Comparison of ENCODE assay signal across 29 mouse cellular contexts in the genomic region with DNA sequence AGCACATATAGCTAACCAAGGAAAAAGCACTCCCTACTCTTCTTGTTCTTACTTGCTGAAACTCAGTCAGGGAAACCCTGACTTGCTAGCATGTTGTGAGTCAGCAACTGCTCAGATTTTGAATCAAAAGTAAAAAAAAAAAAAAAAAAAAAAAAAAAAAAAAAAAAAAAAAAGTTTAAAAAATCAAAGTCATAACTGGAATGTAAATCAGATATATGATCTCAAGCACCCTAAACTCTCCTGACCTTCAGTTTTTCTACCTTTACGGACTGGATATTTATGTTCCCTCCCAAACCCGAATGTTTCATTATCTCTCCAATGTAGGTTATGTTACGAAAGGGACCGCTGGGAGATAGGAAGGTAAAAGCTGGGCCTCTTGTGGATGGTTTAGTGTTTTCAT.
"Had no signal": no experiment of that assay in that cellular context is flagged by ENCODE, and none has a peak within 500 bp of the region (broad histone marks: within the 10 kb centered on the region; RNA-seq: fewer than 3 reads in every experiment).

No protein-coding gene starts in this region.

- H3K36me3 ChIP-seq: limb, embryonic 10.5 days; limb, embryonic 12.5 days; limb, embryonic 13.5 days; limb, embryonic 15.5 days; liver, embryonic 12.5 days; liver, embryonic 13.5 days; liver, embryonic 15.5 days; lung, embryonic 15.5 days; midbrain, embryonic 10.5 days; midbrain, embryonic 12.5 days; midbrain, embryonic 13.5 days; midbrain, embryonic 15.5 days had no signal

- DNase-seq: left cerebral cortex, postnatal 4 days; liver; liver, embryonic 13.5 days; liver, postnatal 0 days; lung, adult 18-20 months; lung, adult 2 months; lung, embryonic 14.5 days; lung, postnatal 10 days; lung, postnatal 14 days; lung, postnatal 36 days; lung, postnatal 4 days; midbrain, embryonic 14.5 days had no signal

- H3K4me1 ChIP-seq: limb, embryonic 12.5 days; limb, embryonic 13.5 days; limb, embryonic 15.5 days; liver, embryonic 12.5 days; liver, embryonic 13.5 days; liver, embryonic 15.5 days; lung, embryonic 15.5 days; megakaryocyte, embryonic 14.5 days; midbrain, embryonic 10.5 days; midbrain, embryonic 12.5 days; midbrain, embryonic 13.5 days; midbrain, embryonic 15.5 days had no signal

- H3K9me3 ChIP-seq: limb, embryonic 10.5 days; limb, embryonic 12.5 days; limb, embryonic 13.5 days; limb, embryonic 15.5 days; liver, embryonic 12.5 days; liver, embryonic 13.5 days; liver, embryonic 15.5 days; lung, embryonic 15.5 days; megakaryocyte, embryonic 14.5 days; midbrain, embryonic 10.5 days; midbrain, embryonic 12.5 days; midbrain, embryonic 13.5 days; midbrain, embryonic 15.5 days had no signal

- H3K4me3 ChIP-seq: limb, embryonic 10.5 days; limb, embryonic 12.5 days; limb, embryonic 13.5 days; limb, embryonic 15.5 days; liver, embryonic 12.5 days; liver, embryonic 13.5 days; liver, embryonic 15.5 days; lung, embryonic 15.5 days; megakaryocyte, embryonic 14.5 days; midbrain, embryonic 10.5 days; midbrain, embryonic 12.5 days; midbrain, embryonic 13.5 days; midbrain, embryonic 15.5 days; myocyte had no signal

- H3K4me2 ChIP-seq: limb, embryonic 12.5 days; limb, embryonic 13.5 days; limb, embryonic 15.5 days; liver, embryonic 11.5 days; liver, embryonic 12.5 days; liver, embryonic 13.5 days; liver, embryonic 15.5 days; lung, embryonic 14.5 days; lung, embryonic 15.5 days; midbrain, embryonic 11.5 days; midbrain, embryonic 12.5 days; midbrain, embryonic 13.5 days; midbrain, embryonic 15.5 days had no signal

- H3K9ac ChIP-seq: limb, embryonic 12.5 days; limb, embryonic 13.5 days; limb, embryonic 15.5 days; liver, embryonic 12.5 days; liver, embryonic 13.5 days; liver, embryonic 14.5 days; liver, embryonic 15.5 days; liver, postnatal 0 days; lung, embryonic 14.5 days; lung, embryonic 15.5 days; midbrain, embryonic 12.5 days; midbrain, embryonic 13.5 days; midbrain, embryonic 15.5 days had no signal

- H3K27me3 ChIP-seq: limb, embryonic 12.5 days; limb, embryonic 13.5 days; limb, embryonic 15.5 days; liver, embryonic 12.5 days; liver, embryonic 13.5 days; liver, embryonic 15.5 days; lung, embryonic 15.5 days; megakaryocyte, embryonic 14.5 days; midbrain, embryonic 12.5 days; midbrain, embryonic 13.5 days; midbrain, embryonic 15.5 days had no signal

- H3K27ac ChIP-seq: limb, embryonic 10.5 days; limb, embryonic 12.5 days; limb, embryonic 13.5 days; limb, embryonic 15.5 days; liver, embryonic 12.5 days; liver, embryonic 13.5 days; liver, embryonic 14.5 days; liver, embryonic 15.5 days; lung, embryonic 15.5 days; macrophage; midbrain, embryonic 10.5 days; midbrain, embryonic 12.5 days; midbrain, embryonic 13.5 days; midbrain, embryonic 15.5 days had no signal
